Mouse (Mus musculus): Measurements from ENCODE around the gene Shisa7. TPM values are rescaled to one million over a fixed set of nuclear protein-coding genes. Genes with fewer than 3 reads are reported as not detected.

Gene Shisa7
- polyA plus RNA-seq, 1 experiment from 2014 or later = 0.99 TPM

- no peaks in the 10 kb centered on the region for H3K4me1 ChIP-seq (replicated peaks; ENCODE audit: control insufficient read depth, insufficient read depth, low read length)
- H3K27ac ChIP-seq (ENCODE audit: low read length) = no peak overlapping the region
- ATAC-seq (ENCODE audit: low read depth) = no peak
- no peaks in the 10 kb centered on the region for H3K27me3 ChIP-seq (ENCODE audit: control insufficient read depth, insufficient read depth, low read depth, low read length)
- no peak overlapping the region for H3K4me3 ChIP-seq (ENCODE audit: low read length)
- no peaks in the 10 kb centered on the region for H3K36me3 ChIP-seq (ENCODE audit: control insufficient read depth, insufficient read depth, low read length)
- no peak overlapping the region for H3K4me2 ChIP-seq (ENCODE audit: low read depth, low read length)
- H3K9me3 ChIP-seq (ENCODE audit: control insufficient read depth, low read length) = no peaks in the 10 kb centered on the region
- 79% methylated on average over 3 of the region's 3 CpGs for WGBS
- H3K9ac ChIP-seq (ENCODE audit: low read length) = no peak overlapping the region
Observed at GRCm38 (mm10) chr7:4853613-4854012, 9.1 kb upstream of the Shisa7 start.

- no peak overlapping the region for H3K27ac ChIP-seq (ENCODE audit: low read length)
- no peak for ATAC-seq (ENCODE audit: low read depth)
- WGBS = 64% methylated on average over 8 of the region's 8 CpGs
- no peak overlapping the region for H3K4me2 ChIP-seq (ENCODE audit: low read depth, low read length)
- H3K36me3 ChIP-seq (ENCODE audit: control insufficient read depth, insufficient read depth, low read length) = no peaks in the 10 kb centered on the region
- no peak overlapping the region for H3K4me3 ChIP-seq (ENCODE audit: low read length)
- H3K4me1 ChIP-seq (replicated peaks; ENCODE audit: control insufficient read depth, insufficient read depth, low read length) = no peaks in the 10 kb centered on the region
- no peaks in the 10 kb centered on the region for H3K27me3 ChIP-seq (ENCODE audit: control insufficient read depth, insufficient read depth, low read depth, low read length)
- H3K9me3 ChIP-seq (ENCODE audit: control insufficient read depth, low read length) = no peaks in the 10 kb centered on the region
- H3K9ac ChIP-seq (ENCODE audit: low read length) = no peak overlapping the region
Observed at GRCm38 (mm10) chr7:4851315-4851688, 6.8 kb upstream of the Shisa7 start.

DNA sequence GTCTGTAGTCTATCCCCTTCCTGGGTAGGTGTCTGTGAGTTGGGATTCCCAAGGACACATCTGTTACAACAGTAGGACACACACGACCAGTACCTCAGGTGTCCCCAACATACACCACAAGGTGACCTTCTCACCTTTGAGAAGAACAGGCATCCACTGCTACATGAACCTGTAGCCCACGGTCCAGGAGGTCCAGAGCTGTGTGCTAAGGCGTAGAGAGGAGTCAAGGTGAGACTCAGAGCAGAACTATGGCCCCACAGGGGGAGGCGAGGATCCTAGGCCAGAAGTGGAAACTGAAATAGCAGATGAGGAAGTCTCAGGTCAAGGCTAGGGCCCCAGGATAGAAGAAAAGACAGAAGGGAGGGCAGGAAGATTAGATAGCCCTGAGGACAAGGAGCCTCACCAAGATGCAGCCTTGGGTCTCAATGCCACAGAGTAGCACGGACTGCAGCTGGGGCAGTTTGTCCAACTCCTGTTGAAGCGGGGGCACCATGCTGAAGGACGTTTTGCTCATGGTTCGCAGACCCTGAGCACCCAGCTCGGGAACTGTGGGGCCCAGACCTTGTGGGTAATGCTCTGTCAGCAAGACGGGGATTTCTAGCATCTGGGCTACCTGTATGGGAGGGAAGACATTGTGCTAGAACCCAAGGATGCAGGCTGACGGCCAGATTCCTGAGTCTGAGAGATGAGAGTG, 6.3 kb upstream of the Shisa7 start:
- Histone ChIP-seq H3K4me2 (ENCODE audit: low read depth, low read length) (no peak overlapping the region), H3K9ac (ENCODE audit: low read length) (no peak overlapping the region), H3K9me3 (ENCODE audit: control insufficient read depth, low read length) (no peaks in the 10 kb centered on the region), H3K4me3 (ENCODE audit: low read length) (no peak overlapping the region), H3K4me1 (replicated peaks; ENCODE audit: control insufficient read depth, insufficient read depth, low read length) (no peaks in the 10 kb centered on the region), H3K36me3 (ENCODE audit: control insufficient read depth, insufficient read depth, low read length) (no peaks in the 10 kb centered on the region), H3K27ac (ENCODE audit: low read length) (no peak overlapping the region), H3K27me3 (ENCODE audit: control insufficient read depth, insufficient read depth, low read depth, low read length) (no peaks in the 10 kb centered on the region)
- no peak for ATAC-seq (ENCODE audit: low read depth)
- 71% methylated on average over 11 of the region's 11 CpGs for WGBS

DNA sequence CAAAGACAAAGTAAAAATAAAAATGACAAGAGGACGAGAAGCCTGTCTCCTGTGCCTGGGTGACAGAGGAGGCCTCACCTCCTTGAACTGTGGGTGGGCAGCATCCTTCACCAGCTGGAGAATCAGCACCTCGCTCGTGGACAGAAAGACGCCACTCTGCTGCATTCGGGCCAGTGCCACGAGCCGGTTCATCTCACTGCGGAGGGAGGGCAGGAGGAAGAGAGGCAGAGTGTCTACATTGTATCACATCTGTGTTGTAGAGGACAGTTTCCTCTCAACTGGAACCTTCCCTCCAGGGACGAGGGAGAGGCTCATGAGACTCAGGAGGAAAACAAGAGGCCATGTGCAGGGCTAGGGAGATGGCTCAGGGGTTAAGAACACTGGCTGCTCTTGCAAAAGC, 4.9 kb upstream of the Shisa7 start:
- Histone ChIP-seq H3K4me2 (ENCODE audit: low read depth, low read length) (no peak overlapping the region), H3K9me3 (ENCODE audit: control insufficient read depth, low read length) (no peaks in the 10 kb centered on the region; the same call in 1 of the 2 replicates), H3K4me1 (replicated peaks; ENCODE audit: control insufficient read depth, insufficient read depth, low read length) (peaks cover 5% of the 10 kb centered on the region), H3K36me3 (ENCODE audit: control insufficient read depth, insufficient read depth, low read length) (no peaks in the 10 kb centered on the region), H3K27me3 (ENCODE audit: control insufficient read depth, insufficient read depth, low read depth, low read length) (peaks cover 12% of the 10 kb centered on the region), H3K4me3 (ENCODE audit: low read length) (no peak overlapping the region), H3K9ac (ENCODE audit: low read length) (no peak overlapping the region), H3K27ac (ENCODE audit: low read length) (no peak overlapping the region)
- no peak for ATAC-seq (ENCODE audit: low read depth)
- 42% methylated on average over 9 of the region's 9 CpGs for WGBS

GRCm38 (mm10) chr7:4844917-4845309, 417 bp upstream of the Shisa7 start:
- peaks cover 17% of the 10 kb centered on the region for H3K4me1 ChIP-seq (replicated peaks; ENCODE audit: control insufficient read depth, insufficient read depth, low read length)
- H3K4me2 ChIP-seq (ENCODE audit: low read depth, low read length) = peak overlapping the region; percentile 82
- no peaks in the 10 kb centered on the region; the same call in 1 of the 2 replicates for H3K9me3 ChIP-seq (ENCODE audit: control insufficient read depth, low read length)
- H3K27ac ChIP-seq (ENCODE audit: low read length) = no peak overlapping the region
- H3K9ac ChIP-seq (ENCODE audit: low read length) = peak overlapping the region; percentile 49
- peak overlapping the region; percentile 48 for H3K4me3 ChIP-seq (ENCODE audit: low read length)
- peak; percentile 86 for ATAC-seq (ENCODE audit: low read depth)
- H3K27me3 ChIP-seq (ENCODE audit: control insufficient read depth, insufficient read depth, low read depth, low read length) = peaks cover 43% of the 10 kb centered on the region
- H3K36me3 ChIP-seq (ENCODE audit: control insufficient read depth, insufficient read depth, low read length) = no peaks in the 10 kb centered on the region
- WGBS = under 1% methylated on average over 13 of the region's 13 CpGs

DNA sequence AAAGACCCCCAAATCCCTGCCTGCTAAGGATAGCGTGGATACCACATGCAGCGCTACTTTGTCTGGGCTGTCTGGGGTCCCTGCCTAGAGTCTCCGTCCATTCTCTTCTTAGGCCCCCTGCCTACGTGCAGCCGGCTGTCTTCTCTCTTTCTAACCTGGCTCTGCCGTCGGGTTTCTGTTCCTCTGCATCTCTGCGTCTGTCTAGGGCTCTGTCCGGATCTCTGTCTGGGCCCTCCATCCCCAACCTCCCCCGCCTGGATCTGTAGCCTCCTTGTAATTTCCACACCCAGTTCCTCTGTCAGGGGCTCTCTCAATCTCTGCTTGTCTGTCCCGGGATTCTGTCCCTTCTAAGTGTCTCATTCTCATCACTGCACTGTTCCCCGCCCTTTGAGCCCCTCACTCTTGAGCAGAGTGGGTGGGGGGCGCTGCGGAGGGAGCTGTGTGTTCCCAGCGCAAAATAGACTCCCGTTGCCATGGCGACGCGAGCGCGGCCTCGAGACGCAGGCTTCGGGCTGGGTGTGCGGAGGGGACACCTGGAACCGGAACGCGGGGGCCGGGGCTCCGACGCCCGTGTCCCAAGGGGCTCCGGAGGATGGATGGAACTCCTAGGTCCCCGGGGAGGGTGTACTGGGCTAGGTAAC, 772 bp downstream of the Shisa7 start:
- Histone ChIP-seq H3K4me2 (ENCODE audit: low read depth, low read length) (peak overlapping the region; percentile 82), H3K9me3 (ENCODE audit: control insufficient read depth, low read length) (no peaks in the 10 kb centered on the region; the same call in 1 of the 2 replicates), H3K27ac (ENCODE audit: low read length) (no peak overlapping the region), H3K4me1 (replicated peaks; ENCODE audit: control insufficient read depth, insufficient read depth, low read length) (peaks cover 17% of the 10 kb centered on the region), H3K4me3 (ENCODE audit: low read length) (peak overlapping the region; percentile 48), H3K9ac (ENCODE audit: low read length) (no peak overlapping the region), H3K27me3 (ENCODE audit: control insufficient read depth, insufficient read depth, low read depth, low read length) (peaks cover 43% of the 10 kb centered on the region), H3K36me3 (ENCODE audit: control insufficient read depth, insufficient read depth, low read length) (no peaks in the 10 kb centered on the region)
- under 1% methylated on average over 34 of the region's 34 CpGs for WGBS
- peak; percentile 21; the same call in 1 of the 2 replicates for ATAC-seq (ENCODE audit: low read depth)

DNA sequence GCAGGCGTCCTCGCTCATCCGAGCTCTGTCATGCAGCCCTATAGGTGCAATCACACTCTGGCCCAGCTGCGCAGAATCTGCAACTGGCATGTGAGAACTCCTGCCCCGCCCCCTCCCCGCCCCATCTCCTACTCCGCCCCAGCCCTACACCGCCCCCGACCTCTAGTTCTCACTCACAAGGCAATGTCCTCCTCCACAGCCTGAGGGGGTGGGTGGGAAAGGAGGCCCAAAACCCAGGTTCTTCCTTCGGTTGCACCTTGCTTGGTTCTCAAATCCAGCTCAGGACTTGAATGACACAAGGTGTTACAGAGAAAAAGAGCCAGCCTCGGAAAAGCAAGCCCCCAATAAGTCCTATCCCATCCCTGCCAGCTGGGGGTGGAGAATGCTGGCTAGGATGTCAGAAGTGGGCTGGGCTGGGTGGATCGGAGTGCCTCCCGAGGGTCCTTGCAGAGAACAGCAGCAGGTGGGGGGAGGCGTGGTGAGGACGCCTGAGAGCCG, 1.8 kb downstream of the Shisa7 start:
- H3K27me3 ChIP-seq (ENCODE audit: control insufficient read depth, insufficient read depth, low read depth, low read length) = peaks cover 43% of the 10 kb centered on the region
- H3K4me1 ChIP-seq (replicated peaks; ENCODE audit: control insufficient read depth, insufficient read depth, low read length) = peaks cover 21% of the 10 kb centered on the region
- peak; percentile 63; the same call in 1 of the 2 replicates for ATAC-seq (ENCODE audit: low read depth)
- no peak overlapping the region for H3K27ac ChIP-seq (ENCODE audit: low read length)
- no peak overlapping the region for H3K9ac ChIP-seq (ENCODE audit: low read length)
- H3K4me2 ChIP-seq (ENCODE audit: low read depth, low read length) = peak overlapping the region; percentile 32
- H3K9me3 ChIP-seq (ENCODE audit: control insufficient read depth, low read length) = no peaks in the 10 kb centered on the region; the same call in 1 of the 2 replicates
- 2% methylated on average over 16 of the region's 16 CpGs for WGBS
- H3K36me3 ChIP-seq (ENCODE audit: control insufficient read depth, insufficient read depth, low read length) = no peaks in the 10 kb centered on the region
- 0 out of 2 replicates have a peak overlapping the region, but pooled peaks have one; percentile 8 for H3K4me3 ChIP-seq (ENCODE audit: low read length)

GRCm38 (mm10) chr7:4842077-4842476, 2.4 kb downstream of the Shisa7 start:
- Histone ChIP-seq H3K27me3 (ENCODE audit: control insufficient read depth, insufficient read depth, low read depth, low read length) (peaks cover 49% of the 10 kb centered on the region), H3K4me3 (ENCODE audit: low read length) (no peak overlapping the region), H3K9ac (ENCODE audit: low read length) (no peak overlapping the region), H3K36me3 (ENCODE audit: control insufficient read depth, insufficient read depth, low read length) (no peaks in the 10 kb centered on the region), H3K27ac (ENCODE audit: low read length) (no peak overlapping the region), H3K9me3 (ENCODE audit: control insufficient read depth, low read length) (no peaks in the 10 kb centered on the region; the same call in 1 of the 2 replicates), H3K4me1 (replicated peaks; ENCODE audit: control insufficient read depth, insufficient read depth, low read length) (peaks cover 22% of the 10 kb centered on the region), H3K4me2 (ENCODE audit: low read depth, low read length) (no peak overlapping the region)
- no peak for ATAC-seq (ENCODE audit: low read depth)
- 44% methylated on average over 5 of the region's 5 CpGs for WGBS

DNA sequence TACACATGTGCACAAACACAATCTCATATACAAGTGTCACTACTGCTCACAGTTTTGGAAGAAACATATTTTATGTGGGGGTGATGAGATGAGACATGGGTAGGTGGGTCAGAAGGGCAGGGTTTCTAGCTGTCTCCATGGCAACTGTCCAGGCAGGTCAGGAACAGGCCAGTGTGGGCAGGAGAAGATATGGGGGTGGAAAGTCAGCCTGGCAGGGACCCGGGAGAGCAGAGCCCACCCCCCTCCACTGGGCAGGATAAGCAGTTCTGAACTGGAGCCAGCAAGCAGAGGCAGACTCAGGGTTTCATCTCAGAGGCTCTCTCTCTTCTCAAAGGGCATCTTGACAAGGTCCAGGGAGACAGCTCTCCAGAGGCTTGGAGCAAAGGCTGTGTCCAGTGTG, 6.9 kb downstream of the Shisa7 start:
- no peak for ATAC-seq (ENCODE audit: low read depth)
- Histone ChIP-seq H3K27me3 (ENCODE audit: control insufficient read depth, insufficient read depth, low read depth, low read length) (peaks cover 51% of the 10 kb centered on the region), H3K4me1 (replicated peaks; ENCODE audit: control insufficient read depth, insufficient read depth, low read length) (peaks cover 13% of the 10 kb centered on the region), H3K4me2 (ENCODE audit: low read depth, low read length) (no peak overlapping the region), H3K36me3 (ENCODE audit: control insufficient read depth, insufficient read depth, low read length) (no peaks in the 10 kb centered on the region), H3K9ac (ENCODE audit: low read length) (no peak overlapping the region), H3K27ac (ENCODE audit: low read length) (no peak overlapping the region), H3K4me3 (ENCODE audit: low read length) (no peak overlapping the region), H3K9me3 (ENCODE audit: control insufficient read depth, low read length) (no peaks in the 10 kb centered on the region)
- WGBS = 0% methylated on average over 1 of the region's 1 CpGs
